11 mouse cellular contexts compared by ENCODE assay signal in genomic region chr5:104101678-104102531, GRCm38 (mm10). TPM values are rescaled to one million over a fixed set of nuclear protein-coding genes. Genes with fewer than 3 reads are reported as not detected.
DNase-seq lines count a peak whose midpoint lies in the region; ATAC-seq lines count a peak whose summit lies in the region.
"Had no signal": no experiment of that assay in that cellular context is flagged by ENCODE, and none has a peak within 500 bp of the region (broad histone marks: within the 10 kb centered on the region; RNA-seq: fewer than 3 reads in every experiment).

No protein-coding gene starts in this region.

- no peak overlapping the region for H3K4me2 ChIP-seq in kidney, embryonic 14.5 days (replicated peaks; ENCODE audit: low read depth, low read length)
- no peak overlapping the region for H3K4me2 ChIP-seq in heart, embryonic 12.5 days
- no peak overlapping the region for H3K4me2 ChIP-seq in midbrain, embryonic 14.5 days (ENCODE audit: low read length)
- H3K4me2 ChIP-seq: intestine, embryonic 15.5 days had no signal

- no peaks in the 10 kb centered on the region for H3K36me3 ChIP-seq in kidney, embryonic 14.5 days (ENCODE audit: control insufficient read depth, insufficient read depth, low read length)
- H3K36me3 ChIP-seq in heart, embryonic 12.5 days, result no peaks in the 10 kb centered on the region
- no peaks in the 10 kb centered on the region for H3K36me3 ChIP-seq in midbrain, embryonic 14.5 days (ENCODE audit: control insufficient read depth, insufficient read depth, low read length)
- H3K36me3 ChIP-seq: intestine, embryonic 15.5 days had no signal

- 0 out of 2 replicates have a peak, but pooled peaks have one; percentile 24 for ATAC-seq in kidney, embryonic 14.5 days (ENCODE audit: low FRiP score, low TSS enrichment)
- ATAC-seq in heart, embryonic 12.5 days (ENCODE audit: insufficient number of reproducible peaks, low FRiP score), result peak; percentile 48; the same call in 1 of the 2 replicates
- ATAC-seq in midbrain, embryonic 14.5 days (ENCODE audit: low FRiP score, low TSS enrichment), result peak; percentile 27; the same call in 1 of the 2 replicates

- H3K9me3 ChIP-seq in kidney, embryonic 14.5 days (ENCODE audit: control insufficient read depth, low read length), result no peaks in the 10 kb centered on the region
- no peaks in the 10 kb centered on the region for H3K9me3 ChIP-seq in heart, embryonic 12.5 days (replicated peaks)
- no peaks in the 10 kb centered on the region for H3K9me3 ChIP-seq in midbrain, embryonic 14.5 days (ENCODE audit: control insufficient read depth, low read length)
- H3K9me3 ChIP-seq: intestine, embryonic 15.5 days had no signal

- H3K9ac ChIP-seq in kidney, embryonic 14.5 days (ENCODE audit: low read depth, low read length), result no peak overlapping the region
- 0 out of 2 replicates have a peak overlapping the region, but pooled peaks have one; percentile 36 for H3K9ac ChIP-seq in heart, embryonic 12.5 days
- H3K9ac ChIP-seq in midbrain, embryonic 14.5 days (replicated peaks; ENCODE audit: low read length), result no peak overlapping the region
- H3K9ac ChIP-seq: intestine, embryonic 15.5 days had no signal

- DNase-seq in kidney, adult 9 months, result no peak
- peak; percentile 60 for DNase-seq in embryo, embryonic 10.5 days (ENCODE audit: low spot score)
- peak; percentile 52 for DNase-seq in midbrain, embryonic 14.5 days
- no peak for DNase-seq in thymus, postnatal 0 days (ENCODE audit: low spot score)
- DNase-seq in left cerebral cortex, adult 11 months (ENCODE audit: low spot score), result no peak
- DNase-seq in thymus, adult 18-20 months, result no peak
- DNase-seq: cerebellum, adult 18-20 months; lung, postnatal 14 days had no signal

- H3K27me3 ChIP-seq in kidney, embryonic 14.5 days (ENCODE audit: control insufficient read depth, insufficient read depth, low read length), result no peaks in the 10 kb centered on the region
- H3K27me3 ChIP-seq in heart, embryonic 12.5 days (replicated peaks), result no peaks in the 10 kb centered on the region
- 0 out of 2 replicates have a peak, but pooled peaks cover 6% of the 10 kb centered on the region for H3K27me3 ChIP-seq in midbrain, embryonic 14.5 days (ENCODE audit: control insufficient read depth, insufficient read depth, low read length)
- H3K27me3 ChIP-seq: intestine, embryonic 15.5 days had no signal

- H3K4me3 ChIP-seq in kidney, embryonic 14.5 days (ENCODE audit: low read length), result no peak overlapping the region
- H3K4me3 ChIP-seq in heart, embryonic 12.5 days, result no peak overlapping the region
- H3K4me3 ChIP-seq in midbrain, embryonic 14.5 days (replicated peaks; ENCODE audit: low read depth, low read length), result no peak overlapping the region
- H3K4me3 ChIP-seq: intestine, embryonic 15.5 days had no signal

- H3K27ac ChIP-seq in kidney, embryonic 14.5 days (ENCODE audit: low read depth, low read length), result no peak overlapping the region
- H3K27ac ChIP-seq in heart, embryonic 12.5 days (ENCODE audit: poor library complexity, severe bottlenecking), result no peak overlapping the region
- 0 out of 2 replicates have a peak overlapping the region, but pooled peaks have one; percentile 41 for H3K27ac ChIP-seq in midbrain, embryonic 14.5 days (replicated peaks; ENCODE audit: low read depth, low read length)

- peaks cover 4% of the 10 kb centered on the region for H3K4me1 ChIP-seq in kidney, embryonic 14.5 days (ENCODE audit: control insufficient read depth, insufficient read depth, low read length)
- H3K4me1 ChIP-seq in heart, embryonic 12.5 days (replicated peaks), result peaks cover 28% of the 10 kb centered on the region
- H3K4me1 ChIP-seq in midbrain, embryonic 14.5 days (ENCODE audit: control insufficient read depth, insufficient read depth, low read length), result peaks cover 4% of the 10 kb centered on the region; the same call in 1 of the 2 replicates

- WGBS in kidney, embryonic 14.5 days, result 19% methylated on average over 10 of the region's 10 CpGs
- WGBS in heart, embryonic 12.5 days, result 25% methylated on average over 10 of the region's 10 CpGs
- WGBS in midbrain, embryonic 14.5 days, result 9% methylated on average over 10 of the region's 10 CpGs

RNA-seq across cellular contexts. Expression of gene Sparcl1, which starts 11.6 kb away (rescaled TPM):
- 33.5 and 36.1 TPM in 2 replicates for polyA plus RNA-seq in kidney, embryonic 14.5 days (2014; fragmentation: Nextera tagmentation; extraction: Ambion mirVana)
- 21.2 and 25.4 TPM in 2 replicates for polyA plus RNA-seq in heart, embryonic 12.5 days (2016; fragmentation: Nextera tagmentation; extraction: Ambion mirVana)
- polyA plus RNA-seq in midbrain, embryonic 14.5 days (2014; fragmentation: Nextera tagmentation; extraction: Ambion mirVana), result 118 and 147 TPM in 2 replicates
- 34.1 and 35.4 TPM in 2 replicates for polyA plus RNA-seq in thymus, postnatal 0 days (2015; fragmentation: Nextera tagmentation; extraction: Ambion mirVana)

RNA-seq across cellular contexts. Expression of gene Gm17660, which starts 24.5 kb away (rescaled TPM):
- not detected in 2 replicates for polyA plus RNA-seq in kidney, embryonic 14.5 days (2014; fragmentation: Nextera tagmentation; extraction: Ambion mirVana)
- not detected in 2 replicates for polyA plus RNA-seq in heart, embryonic 12.5 days (2016; fragmentation: Nextera tagmentation; extraction: Ambion mirVana)
- polyA plus RNA-seq in midbrain, embryonic 14.5 days (2014; fragmentation: Nextera tagmentation; extraction: Ambion mirVana), result not detected in 2 replicates
- polyA plus RNA-seq in thymus, postnatal 0 days (2015; fragmentation: Nextera tagmentation; extraction: Ambion mirVana), result not detected in 2 replicates
- polyA plus RNA-seq: intestine, embryonic 15.5 days had no signal

RNA-seq across cellular contexts. Expression of gene Nudt9, which starts 55.8 kb away (rescaled TPM):
- 57.5 and 58.1 TPM in 2 replicates for polyA plus RNA-seq in kidney, embryonic 14.5 days (2014; fragmentation: Nextera tagmentation; extraction: Ambion mirVana)
- 57.2 and 57.3 TPM in 2 replicates for polyA plus RNA-seq in heart, embryonic 12.5 days (2016; fragmentation: Nextera tagmentation; extraction: Ambion mirVana)
- polyA plus RNA-seq in midbrain, embryonic 14.5 days (2014; fragmentation: Nextera tagmentation; extraction: Ambion mirVana), result 56.0 and 56.1 TPM in 2 replicates
- polyA plus RNA-seq in thymus, postnatal 0 days (2015; fragmentation: Nextera tagmentation; extraction: Ambion mirVana), result 53.9 and 56.6 TPM in 2 replicates

Comparison
In these comparisons a context has a peak if more than half of its experiments do, and no peak if none do; other contexts are left out.
1. DNase-seq: peak in embryo, embryonic 10.5 days (single experiment) and midbrain, embryonic 14.5 days (single experiment); none in kidney, adult 9 months (single experiment), thymus, postnatal 0 days (single experiment), left cerebral cortex, adult 11 months (single experiment) and thymus, adult 18-20 months (0 of 2).
2. Peak in every context shown above with its lines, with median percentiles within 50 percentile points of each other: ATAC-seq.